Mouse (Mus musculus) forebrain, postnatal 0 days (tissue): ENCODE measurements around the gene Rora. TPM values are rescaled to one million over a fixed set of nuclear protein-coding genes. Genes with fewer than 3 reads are reported as not detected.

Source experiments
- ATAC-seq: fragments of 200-750 bp; cut with Nextera tagmentation; 2 replicates; pipeline ENCODE4 v1.8.0; 2017; ENCODE audit warnings: mild to moderate bottlenecking, moderate library complexity
- DNase-seq: peaks from one replicate; pipeline ENCODE4 v3.0.0-alpha.2; 2015
- H3K27ac ChIP-seq: fragments of 300-500 bp; sonication (generic); 2 replicates; pipeline ENCODE4 v1.5.1; 2014; ENCODE audit warnings: low read depth, mild to moderate bottlenecking, antibody characterized with exemption, low read length, moderate library complexity, mixed read lengths
- H3K27me3 ChIP-seq: fragments of 300-500 bp; sonication (generic); 2 replicates; pipeline ENCODE4 v1.6.1; 2014; ENCODE audit warnings: mild to moderate bottlenecking, low read length, mixed read lengths; ENCODE audit not compliant: insufficient read depth
- H3K36me3 ChIP-seq: fragments of 300-500 bp; sonication (generic); 2 replicates; pipeline ENCODE4 v1.6.1; 2014; ENCODE audit warnings: mild to moderate bottlenecking, moderate library complexity; ENCODE audit not compliant: insufficient read depth
- H3K4me1 ChIP-seq: fragments of 300-500 bp; sonication (generic); 2 replicates; pipeline ENCODE4 v1.6.1; 2014; ENCODE audit warnings: antibody characterized with exemption; ENCODE audit not compliant: insufficient read depth
- H3K4me2 ChIP-seq: fragments of 300-500 bp; sonication (generic); 2 replicates; pipeline ENCODE4 v1.6.1; 2014; ENCODE audit warnings: low read depth, mild to moderate bottlenecking, moderate library complexity
- H3K4me3 ChIP-seq: fragments of 300-500 bp; sonication (generic); 2 replicates; pipeline ENCODE4 v1.5.1; 2014; ENCODE audit warnings: low read depth, low read length, mixed read lengths
- H3K9ac ChIP-seq: fragments of 300-500 bp; sonication (generic); 2 replicates; pipeline ENCODE4 v1.6.1; 2014; ENCODE audit warnings: mild to moderate bottlenecking
- H3K9me3 ChIP-seq: fragments of 300-500 bp; sonication (generic); 2 replicates; pipeline ENCODE4 v1.6.1; 2016; ENCODE audit warnings: low read length
- CTCF ChIP-seq: sonication (generic); IDR thresholded peaks from 2 replicates; pipeline ENCODE4 v1.5.1; 2016; ENCODE audit warnings: antibody characterized with exemption, control low read depth, low read depth
- WGBS: fragments of 180-500 bp; shearing (Covaris S2); extraction: QIAGEN DNeasy Blood & Tissue Kit; methylation state at CpG from one replicate; pipeline ENCODE4 v1.1.7; 2014; 5-methylcytosine and 5-hydroxymethylcytosine counted together
- polyA plus RNA-seq: library from polyadenylated mRNA; unstranded; fragments of >200 nt; fragmentation: Nextera tagmentation; extraction: Ambion mirVana; gene quantifications from 2 replicates; pipeline ENCODE4 v1.2.1, GENCODE M21; 2015
- total RNA-seq: library from RNA; depleted of rRNA; stranded (reverse); fragments of >200 nt; gene quantifications from 2 replicates; pipeline ENCODE4 v1.2.3, GENCODE M21; 2014

Gene Rora
- total and polyA plus RNA-seq, 2 experiments from 2014 or later, result 9.8 to 23.9 TPM

DNA sequence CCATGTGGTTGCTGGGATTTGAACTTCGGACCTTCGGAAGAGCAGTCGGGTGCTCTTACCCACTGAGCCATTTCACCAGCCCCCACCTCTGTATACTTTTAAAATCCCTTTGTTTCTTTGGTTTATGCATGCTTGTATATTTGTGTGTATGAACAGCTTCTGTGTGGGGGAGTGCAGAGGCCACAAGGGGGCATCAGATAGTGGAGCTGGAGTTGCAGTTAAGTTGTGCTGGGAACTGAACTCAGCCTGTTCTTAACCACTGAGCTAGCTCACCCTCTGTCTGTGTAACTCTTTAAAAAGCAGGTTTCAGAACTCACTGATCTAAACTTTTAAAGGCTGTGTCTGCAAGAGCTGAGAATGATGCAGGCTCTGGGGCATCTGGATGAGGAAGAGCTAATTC, 120.2 kb downstream of the Rora start:
- 94% methylated on average over 3 of the region's 3 CpGs for WGBS
- no peak overlapping the region for H3K9ac ChIP-seq

DNA sequence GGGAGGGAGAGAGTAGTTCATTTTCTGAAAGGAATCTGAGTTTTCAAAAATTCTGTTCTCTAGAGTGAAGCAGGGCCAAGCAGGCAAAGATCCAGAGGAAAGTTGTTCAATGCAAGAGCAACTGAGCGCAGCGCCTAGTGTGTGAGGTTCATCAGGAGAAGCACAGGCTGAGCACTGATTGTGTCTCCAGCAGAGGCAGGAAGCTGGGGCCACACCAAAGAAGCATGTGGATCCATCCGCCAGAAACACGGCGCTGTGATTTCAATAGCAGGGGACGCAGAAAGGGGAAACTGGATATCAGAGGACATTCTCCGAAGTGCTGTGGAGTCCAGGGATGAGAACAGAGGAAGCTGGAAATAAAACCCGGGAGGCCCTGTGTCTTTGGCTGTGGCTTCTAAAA, 128.4 kb downstream of the Rora start:
- no peaks in the 10 kb centered on the region for H3K9me3 ChIP-seq
- H3K27ac ChIP-seq, result no peak overlapping the region
- ATAC-seq (no peak), DNase-seq (no peak)
- no peaks in the 10 kb centered on the region for H3K4me1 ChIP-seq
- no peaks in the 10 kb centered on the region for H3K36me3 ChIP-seq
- TF ChIP-seq CTCF, result no peak
- no peak overlapping the region for H3K9ac ChIP-seq
- no peak overlapping the region for H3K4me2 ChIP-seq
- no peaks in the 10 kb centered on the region for H3K27me3 ChIP-seq
- no peak overlapping the region for H3K4me3 ChIP-seq
- 73% methylated on average over 8 of the region's 8 CpGs for WGBS

More for the DNA sequence above, 120.2 kb downstream of the Rora start:
- no peak for TF ChIP-seq CTCF
- Histone ChIP-seq H3K27me3 (no peaks in the 10 kb centered on the region), H3K4me2 (no peak overlapping the region), H3K4me3 (no peak overlapping the region), H3K4me1 (no peaks in the 10 kb centered on the region), H3K27ac (no peak overlapping the region), H3K9me3 (no peaks in the 10 kb centered on the region), H3K36me3 (no peaks in the 10 kb centered on the region)
- DNase-seq (no peak), ATAC-seq (no peak)

DNA sequence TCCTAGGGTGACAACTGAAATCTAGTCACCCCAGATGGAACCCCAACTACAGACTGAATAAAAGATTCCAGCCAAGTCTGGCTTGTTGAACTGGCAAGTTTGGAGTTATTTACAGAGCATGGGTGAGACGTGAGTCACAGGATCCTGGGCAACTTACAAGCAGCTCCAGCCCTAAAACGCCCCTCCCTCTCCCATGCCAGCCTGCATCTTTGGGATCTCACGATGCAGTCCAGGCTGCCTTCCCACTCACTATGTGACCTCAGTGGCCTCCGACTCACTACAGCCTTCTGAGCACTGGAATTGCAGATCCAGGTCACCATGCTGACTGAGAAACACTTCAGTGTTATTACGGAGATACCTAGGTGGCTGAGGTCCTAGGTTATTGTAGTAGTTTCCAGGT, 129.0 kb downstream of the Rora start:
- no peak for TF ChIP-seq CTCF
- no peak for ATAC-seq
- WGBS, result 79% methylated on average over 5 of the region's 5 CpGs
- Histone ChIP-seq H3K9ac (no peak overlapping the region), H3K27ac (no peak overlapping the region), H3K9me3 (no peaks in the 10 kb centered on the region), H3K4me3 (no peak overlapping the region), H3K36me3 (no peaks in the 10 kb centered on the region), H3K27me3 (no peaks in the 10 kb centered on the region), H3K4me1 (no peaks in the 10 kb centered on the region), H3K4me2 (no peak overlapping the region)
- DNase-seq, result no peak

DNA sequence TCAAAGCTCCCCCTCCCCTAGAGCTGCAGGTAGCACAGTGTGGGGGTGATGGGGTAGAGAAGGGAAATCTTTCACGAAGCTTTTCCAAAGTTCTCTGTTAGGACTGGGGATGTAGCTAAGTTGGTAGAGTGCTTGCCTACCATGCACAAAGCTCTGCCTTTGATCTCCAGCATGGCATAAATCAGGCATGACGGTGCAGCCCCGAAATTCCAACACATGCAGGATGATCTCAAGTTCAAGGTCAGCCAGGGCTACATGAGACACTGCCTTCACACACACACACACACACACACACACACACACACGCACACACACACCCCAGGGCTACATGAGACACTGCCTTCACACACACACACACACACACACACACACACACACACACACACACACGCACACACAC, 129.7 kb downstream of the Rora start:
- Histone ChIP-seq H3K9me3 (no peaks in the 10 kb centered on the region), H3K4me2 (no peak overlapping the region), H3K4me1 (no peaks in the 10 kb centered on the region), H3K27ac (no peak overlapping the region), H3K36me3 (no peaks in the 10 kb centered on the region), H3K4me3 (no peak overlapping the region), H3K27me3 (no peaks in the 10 kb centered on the region), H3K9ac (no peak overlapping the region)
- WGBS, result 87% methylated on average over 5 of the region's 5 CpGs
- ATAC-seq (no peak), DNase-seq (no peak)
- no peak for TF ChIP-seq CTCF

DNA sequence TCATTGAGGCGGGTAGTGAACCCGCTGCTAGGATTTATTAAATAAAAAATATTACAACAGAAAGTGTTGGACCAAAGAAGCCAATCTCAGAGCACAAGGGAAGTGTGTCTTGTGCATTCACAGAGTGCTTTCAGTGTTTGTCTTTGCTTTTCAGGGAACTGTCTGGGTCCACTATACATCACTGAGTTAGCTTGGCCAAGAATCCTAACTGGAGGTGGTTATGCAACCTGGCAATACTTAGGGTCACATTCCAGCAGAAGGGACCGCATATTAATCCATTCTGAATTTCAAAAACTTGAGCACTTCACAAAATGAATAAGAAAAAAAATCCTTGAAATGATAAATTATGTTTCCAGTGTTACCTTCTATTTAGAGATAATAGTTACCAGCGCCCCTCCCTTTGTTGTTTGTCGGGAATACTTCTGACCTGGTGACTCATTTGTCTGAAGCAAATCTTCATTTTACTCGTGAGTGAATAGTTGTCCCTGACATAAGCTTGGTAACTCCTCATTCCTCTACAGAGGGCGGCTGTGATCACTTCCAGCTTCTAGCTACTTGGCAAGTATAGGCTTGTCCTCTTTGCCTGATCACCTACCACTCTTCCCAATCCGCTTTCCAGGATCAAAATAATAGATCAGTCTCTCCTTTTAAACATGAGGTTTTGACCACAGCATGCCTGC, 133.2 kb downstream of the Rora start:
- H3K27ac ChIP-seq, result no peak overlapping the region
- no peak overlapping the region for H3K4me3 ChIP-seq
- TF ChIP-seq CTCF, result no peak

DNA sequence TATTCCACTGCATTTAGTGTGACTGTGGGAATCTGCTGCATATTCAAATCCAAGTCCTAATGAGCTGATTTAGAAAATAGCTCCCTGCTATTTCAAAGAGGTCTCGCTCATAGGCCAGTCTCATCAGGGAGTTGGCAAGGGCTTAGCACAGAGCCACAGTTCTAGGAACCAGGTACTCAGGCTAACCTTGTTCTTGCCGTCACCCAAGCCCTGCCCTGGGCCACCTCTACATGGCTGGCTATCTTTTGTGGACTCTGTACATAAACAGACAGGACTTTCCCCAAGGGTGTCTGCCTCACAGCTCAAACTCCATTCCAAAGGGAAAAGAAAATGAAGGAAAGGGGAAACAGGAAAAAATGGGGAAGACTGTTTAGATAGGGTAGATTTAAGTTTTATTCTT, 134.1 kb downstream of the Rora start:
- Histone ChIP-seq H3K9me3 (no peaks in the 10 kb centered on the region), H3K9ac (no peak overlapping the region), H3K4me2 (no peak overlapping the region), H3K4me1 (no peaks in the 10 kb centered on the region), H3K27ac (no peak overlapping the region), H3K4me3 (no peak overlapping the region), H3K27me3 (no peaks in the 10 kb centered on the region), H3K36me3 (no peaks in the 10 kb centered on the region)
- WGBS, result 50% methylated on average over 2 of the region's 2 CpGs
- DNase-seq (no peak), ATAC-seq (no peak)
- no peak for TF ChIP-seq CTCF

More for the DNA sequence above, 133.2 kb downstream of the Rora start:
- Histone ChIP-seq H3K4me2 (no peak overlapping the region), H3K4me1 (no peaks in the 10 kb centered on the region), H3K9me3 (no peaks in the 10 kb centered on the region), H3K27me3 (no peaks in the 10 kb centered on the region), H3K9ac (no peak overlapping the region), H3K36me3 (no peaks in the 10 kb centered on the region)
- DNase-seq, result no peak
- WGBS, result 86% methylated on average over 8 of the region's 8 CpGs
- ATAC-seq, result no peak

DNA sequence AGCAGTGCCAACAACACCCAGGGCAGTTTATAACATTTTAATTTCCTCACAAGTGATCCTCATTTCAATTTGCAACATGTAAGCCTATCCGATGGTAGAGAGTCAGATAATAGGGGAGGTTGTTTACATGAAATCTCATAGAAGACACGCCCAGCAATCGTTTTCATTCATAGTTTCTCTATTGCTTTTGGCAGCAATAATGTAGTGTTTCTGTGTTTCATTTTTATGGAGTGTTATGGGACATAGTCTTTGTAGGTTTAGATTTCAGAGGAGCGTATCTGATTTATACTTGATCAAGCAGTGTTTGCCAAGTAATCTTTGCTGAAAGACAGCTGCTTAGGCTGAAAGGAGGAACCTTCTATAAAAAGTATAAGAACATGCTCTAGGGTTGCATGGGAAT, 137.3 kb downstream of the Rora start:
- DNase-seq, result no peak
- Histone ChIP-seq H3K4me3 (no peak overlapping the region), H3K9me3 (no peaks in the 10 kb centered on the region), H3K27ac (no peak overlapping the region), H3K4me1 (no peaks in the 10 kb centered on the region), H3K27me3 (no peaks in the 10 kb centered on the region), H3K36me3 (no peaks in the 10 kb centered on the region), H3K9ac (no peak overlapping the region), H3K4me2 (no peak overlapping the region)
- 64% methylated on average over 4 of the region's 4 CpGs for WGBS
- ATAC-seq, result no peak
- no peak for TF ChIP-seq CTCF
